Mouse (Mus musculus) gastrocnemius, postnatal 14 days (tissue): ENCODE data around the gene Mtmr12. TPM values are rescaled to one million over a fixed set of nuclear protein-coding genes. Genes with fewer than 3 reads are reported as not detected.
A peak's percentile ranks its signal among the peaks of the same experiment; 100 is the strongest.
"Not testable (repeated sequence)": the region's sequence is repeated elsewhere in the genome, so short reads cannot be mapped to it uniquely, and the experiment has no call there.

Experiments used
- DNase-seq: peaks from one replicate; pipeline ENCODE4 v3.0.0; 2021; ENCODE audit warnings: mixed read lengths
- intact Hi-C: fragments of 180-260 bp; cut with DNase I; formaldehyde crosslinking; loops from one replicate; pipeline ENCODE4 v1.15.1; 2025; ENCODE audit warnings: low total_unique reads
- long read RNA-seq, 2 experiments: library from polyadenylated mRNA; stranded (forward); transcript quantifications; one replicate each; pipeline ENCODE4 v2.0.0; 2021
- total RNA-seq, 2 experiments: library from RNA; stranded (reverse); gene quantifications; 2 replicates each; pipeline ENCODE4 v1.2.3; 2021

Gene Mtmr12
- 1 to 10 TPM; 6.0 to 7.1 TPM for total RNA-seq
- long read RNA-seq, experiment 1, full-length matches to known transcripts, result 4 of 5 reads
- long read RNA-seq, experiment 1, partial matches to known transcripts, result 0 of 5 reads
- long read RNA-seq, experiment 1, other reads (novel, unspliced or antisense), result 1 of 5 reads
- long read RNA-seq, experiment 2, full-length matches to known transcripts, result 5 of 10 reads
- long read RNA-seq, experiment 2, partial matches to known transcripts, result 3 of 10 reads
- long read RNA-seq, experiment 2, other reads (novel, unspliced or antisense), result 2 of 10 reads

- peak; percentile 100 for DNase-seq
- intact Hi-C loops, result no loop called here
Measured at GRCm38 (mm10) chr15:12204319-12205159, at the start of gene Mtmr12. Mtmr12 (plus strand) TSS chr15:12205028.

GRCm38 (mm10) chr15:12178126-12178525 lies 26.7 kb upstream of the Mtmr12 start:
- intact Hi-C loops, result no loop called here
- DNase-seq, result no peak

GRCm38 (mm10) chr15:12181181-12181805 lies 23.5 kb upstream of the Mtmr12 start:
- DNase-seq, intact Hi-C loops: not testable (repeated sequence)

- intact Hi-C loops, result no loop called here
- no peak for DNase-seq
Measured at GRCm38 (mm10) chr15:12193880-12194816, 10.7 kb upstream of the Mtmr12 start.

- intact Hi-C loops, result loop anchor here (5.0 kb wide), 2 partner anchors 52 to 72 kb away; no protein-coding TSS in a partner anchor
- DNase-seq, result no peak
Measured at GRCm38 (mm10) chr15:12194817-12195735, 9.8 kb upstream of the Mtmr12 start.

- DNase-seq, result no peak
- intact Hi-C loops, result loop anchor here (5.0 kb wide), 2 partner anchors 51 to 71 kb away; no protein-coding TSS in a partner anchor
Measured at GRCm38 (mm10) chr15:12195966-12196365, 8.9 kb upstream of the Mtmr12 start.

- intact Hi-C loops, result loop anchor here (5.0 kb wide), 2 partner anchors 51 to 71 kb away; no protein-coding TSS in a partner anchor
- peak; percentile 47 for DNase-seq
Measured at GRCm38 (mm10) chr15:12196410-12197191, 8.2 kb upstream of the Mtmr12 start.

GRCm38 (mm10) chr15:12197361-12197760 lies 7.5 kb upstream of the Mtmr12 start:
- intact Hi-C loops, result loop anchor here (5.0 kb wide), 2 partner anchors 50 to 70 kb away; no protein-coding TSS in a partner anchor
- no peak for DNase-seq

GRCm38 (mm10) chr15:12200021-12200420 lies 4.8 kb upstream of the Mtmr12 start:
- DNase-seq, result no peak
- intact Hi-C loops, result no loop called here

GRCm38 (mm10) chr15:12201856-12202255 lies 3.0 kb upstream of the Mtmr12 start:
- intact Hi-C loops, result no loop called here
- DNase-seq, result no peak

- DNase-seq, result no peak
- intact Hi-C loops, result no loop called here
Measured at GRCm38 (mm10) chr15:12202456-12202855, 2.4 kb upstream of the Mtmr12 start.

- DNase-seq, intact Hi-C loops: not testable (repeated sequence)
Measured at GRCm38 (mm10) chr15:12203008-12203407, 1.8 kb upstream of the Mtmr12 start.

GRCm38 (mm10) chr15:12203512-12204318 lies 1.1 kb upstream of the Mtmr12 start:
- intact Hi-C loops, result no loop called here
- no peak for DNase-seq

- intact Hi-C loops, result no loop called here
- DNase-seq, result peak; percentile 24
Measured at GRCm38 (mm10) chr15:12205160-12205901, 503 bp downstream of the Mtmr12 start.

GRCm38 (mm10) chr15:12205902-12206645 lies 1.2 kb downstream of the Mtmr12 start:
- no peak for DNase-seq
- intact Hi-C loops, result no loop called here
